Mouse (Mus musculus) testis, postnatal 14 days (tissue): Measurements from ENCODE around the gene Zfp956.

ENCODE experiments used
- DNase-seq: peaks from one replicate; pipeline ENCODE4 v3.0.0; 2021; ENCODE audit warnings: low spot score

The Zfp956 gene

GRCm38 (mm10) chr6:47953191-47953726 lies at the start of gene Zfp956:
Zfp956 (plus strand) TSS chr6:47953390.
- DNase-seq, result peak; percentile 92

- no peak for DNase-seq
These were observed 49.6 kb upstream of the Zfp956 start for GRCm38 (mm10) chr6:47903587-47903986.

GRCm38 (mm10) chr6:47904361-47904760 lies 48.8 kb upstream of the Zfp956 start:
- DNase-seq, result no peak

GRCm38 (mm10) chr6:47904917-47905695 lies 48.1 kb upstream of the Zfp956 start:
- no peak for DNase-seq

GRCm38 (mm10) chr6:47906326-47906725 lies 46.9 kb upstream of the Zfp956 start:
- no peak for DNase-seq

- DNase-seq, result no peak
These were observed 44.2 kb upstream of the Zfp956 start for GRCm38 (mm10) chr6:47909007-47909406.

- DNase-seq, result no peak
These were observed 41.5 kb upstream of the Zfp956 start for GRCm38 (mm10) chr6:47911650-47912049.

- no peak for DNase-seq
These were observed 40.2 kb upstream of the Zfp956 start for GRCm38 (mm10) chr6:47912991-47913390.

GRCm38 (mm10) chr6:47917051-47917450 lies 36.1 kb upstream of the Zfp956 start:
- DNase-seq, result no peak

GRCm38 (mm10) chr6:47918768-47919274 lies 34.4 kb upstream of the Zfp956 start:
- no peak for DNase-seq

- no peak for DNase-seq
These were observed 33.3 kb upstream of the Zfp956 start for GRCm38 (mm10) chr6:47919646-47920446.

GRCm38 (mm10) chr6:47920447-47921340 lies 32.5 kb upstream of the Zfp956 start, which contains the start of gene Zfp212:
Zfp212 (plus strand) TSS chr6:47920476.
- DNase-seq, result peak; percentile 88

- DNase-seq, result no peak
These were observed 10.7 kb upstream of the Zfp956 start for GRCm38 (mm10) chr6:47942461-47942860.

- DNase-seq, result peak; percentile 87
These were observed 10.0 kb upstream of the Zfp956 start for GRCm38 (mm10) chr6:47943021-47943691.

- DNase-seq, result no peak
These were observed 9.5 kb upstream of the Zfp956 start for GRCm38 (mm10) chr6:47943721-47944120.

- no peak for DNase-seq
These were observed 5.8 kb upstream of the Zfp956 start for GRCm38 (mm10) chr6:47947388-47947787.

- DNase-seq, result no peak
These were observed 1.2 kb downstream of the Zfp956 start for GRCm38 (mm10) chr6:47954425-47954824.

GRCm38 (mm10) chr6:47957816-47958215 lies 4.6 kb downstream of the Zfp956 start:
- DNase-seq, result no peak

- no peak for DNase-seq
These were observed 7.7 kb downstream of the Zfp956 start for GRCm38 (mm10) chr6:47960685-47961421.

- DNase-seq, result no peak
These were observed 9.9 kb downstream of the Zfp956 start for GRCm38 (mm10) chr6:47963051-47963450.
